Mouse (Mus musculus) MEL (cell line): Measurements from ENCODE around the gene Pafah2. TPM values are rescaled to one million over a fixed set of nuclear protein-coding genes. Genes with fewer than 3 reads are reported as not detected.

Experiments used
- DNase-seq: peaks from one replicate; pipeline ENCODE4 v3.0.0; 2011; ENCODE audit warnings: low read depth, low spot score
- H3K27ac ChIP-seq: 2 replicates; pipeline ENCODE4 v1.5.1; 2012; ENCODE audit warnings: low read depth, mild to moderate bottlenecking, control low read depth, low read length, moderate library complexity; ENCODE audit not compliant: control insufficient read depth
- H3K27me3 ChIP-seq, 2 experiments: fragments of 150-350 bp in 1 of 2; sonication (generic) in 1 of 2; 2 replicates each; pipeline ENCODE4 v1.6.1; 2012; ENCODE audit warnings: low read length in 2 of 2, mild to moderate bottlenecking in 2 of 2, improper control_type of control experiment in 1 of 2, moderate library complexity in 1 of 2; ENCODE audit not compliant: insufficient read depth in 2 of 2, control insufficient read depth in 1 of 2
- H3K36me3 ChIP-seq, 2 experiments: 2 replicates each; pipeline ENCODE4 v1.6.1; 2012 to 2014; ENCODE audit warnings: low read length in 2 of 2, improper control_type of control experiment in 1 of 2, inconsistent platforms in 1 of 2, mild to moderate bottlenecking in 1 of 2; ENCODE audit not compliant: insufficient read depth in 2 of 2, control insufficient read depth in 1 of 2
- H3K4me1 ChIP-seq, 2 experiments: fragments of 150-350 bp in 1 of 2; sonication (generic) in 1 of 2; 2 replicates each; pipeline ENCODE4 v1.6.1; 2012; ENCODE audit warnings: low read length in 2 of 2, improper control_type of control experiment in 1 of 2, mild to moderate bottlenecking in 1 of 2; ENCODE audit not compliant: insufficient read depth in 2 of 2, control insufficient read depth in 1 of 2
- H3K4me3 ChIP-seq, 2 experiments: fragments of 150-350 bp in 1 of 2; sonication (generic) in 1 of 2; 2 replicates each; pipeline ENCODE4 v1.5.1; 2012; ENCODE audit warnings: low read depth in 2 of 2, low read length in 2 of 2, mild to moderate bottlenecking in 2 of 2, moderate library complexity in 2 of 2, control low read depth in 1 of 2, improper control_type of control experiment in 1 of 2; ENCODE audit not compliant: control insufficient read depth in 1 of 2, insufficient read depth in 1 of 2
- H3K79me2 ChIP-seq: 2 replicates; pipeline ENCODE4 v1.6.1; 2012; ENCODE audit warnings: mild to moderate bottlenecking, low read length, moderate library complexity; ENCODE audit not compliant: control insufficient read depth, poor library complexity, insufficient read depth
- H3K9ac ChIP-seq: 2 replicates; pipeline ENCODE4 v1.6.1; 2012; ENCODE audit warnings: low read depth, mild to moderate bottlenecking, control low read depth, low read length, moderate library complexity; ENCODE audit not compliant: control insufficient read depth, poor library complexity, severe bottlenecking
- H3K9me3 ChIP-seq: fragments of 150-350 bp; sonication (generic); replicated peaks from 2 replicates; pipeline ENCODE4 v1.6.1; 2012; ENCODE audit warnings: mild to moderate bottlenecking, low read length, improper control_type of control experiment, moderate library complexity; ENCODE audit not compliant: insufficient read depth
- BHLHE40 ChIP-seq: IDR thresholded peaks from 2 replicates; pipeline ENCODE4 v1.6.1; 2012; ENCODE audit warnings: low read depth, mild to moderate bottlenecking, inconsistent platforms, low read length, improper control_type of control experiment, borderline replicate concordance
- CHD1 ChIP-seq: IDR thresholded peaks from 2 replicates; pipeline ENCODE4 v1.6.1; 2012; ENCODE audit warnings: low read depth, mild to moderate bottlenecking, inconsistent platforms, low read length, improper control_type of control experiment
- CTCF ChIP-seq, 3 experiments: IDR thresholded peaks in 2 of 3; conservative IDR thresholded peaks in 1 of 3; 2 replicates each; pipeline ENCODE4 v1.5.1; 2011 to 2012; ENCODE audit warnings: low read length in 3 of 3, low read depth in 2 of 3, mild to moderate bottlenecking in 2 of 3, improper control_type of control experiment in 1 of 3, inconsistent platforms in 1 of 3, mixed read lengths in 1 of 3, moderate library complexity in 1 of 3; ENCODE audit not compliant: control insufficient read depth in 1 of 3, insufficient read depth in 1 of 3, poor library complexity in 1 of 3, severe bottlenecking in 1 of 3
- E2F4 ChIP-seq: IDR thresholded peaks from 2 replicates; pipeline ENCODE4 v1.6.1; 2011; ENCODE audit warnings: low read depth, low read length, improper control_type of control experiment, borderline replicate concordance
- ELF1 ChIP-seq: IDR thresholded peaks from 2 replicates; pipeline ENCODE4 v1.6.1; 2014; ENCODE audit warnings: low read depth, mild to moderate bottlenecking, inconsistent platforms, low read length, improper control_type of control experiment, moderate library complexity
- EP300 ChIP-seq, 2 experiments: IDR thresholded peaks; 2 replicates each; pipeline ENCODE4 v1.6.1; 2011; ENCODE audit warnings: improper control_type of control experiment in 2 of 2, low read length in 2 of 2, low read depth in 1 of 2, mild to moderate bottlenecking in 1 of 2
- ETS1 ChIP-seq: IDR thresholded peaks from 2 replicates; pipeline ENCODE4 v1.6.1; 2012; ENCODE audit warnings: low read depth, mild to moderate bottlenecking, inconsistent platforms, low read length, improper control_type of control experiment, moderate library complexity
- GABPA ChIP-seq: IDR thresholded peaks from 2 replicates; pipeline ENCODE4 v1.6.1; 2012; ENCODE audit warnings: low read depth, mild to moderate bottlenecking, inconsistent platforms, low read length, improper control_type of control experiment, moderate library complexity
- GATA1 ChIP-seq: IDR thresholded peaks from 2 replicates; pipeline ENCODE4 v1.6.1; 2011; ENCODE audit warnings: low read depth, low read length, improper control_type of control experiment
- KAT2A ChIP-seq: conservative IDR thresholded peaks from 2 replicates; pipeline ENCODE4 v1.6.1; 2012; ENCODE audit warnings: low read depth, low read length, improper control_type of control experiment, inconsistent platforms
- MAX ChIP-seq: IDR thresholded peaks from 2 replicates; pipeline ENCODE4 v1.6.1; 2011; ENCODE audit warnings: low read length, improper control_type of control experiment
- MAZ ChIP-seq: IDR thresholded peaks from 2 replicates; pipeline ENCODE4 v1.6.1; 2012; ENCODE audit warnings: low read depth, mild to moderate bottlenecking, inconsistent platforms, low read length, improper control_type of control experiment
- MEF2A ChIP-seq: IDR thresholded peaks from 2 replicates; pipeline ENCODE4 v1.6.1; 2014; ENCODE audit warnings: low read depth, mild to moderate bottlenecking, inconsistent platforms, low read length, improper control_type of control experiment; ENCODE audit not compliant: poor library complexity, insufficient replicate concordance, severe bottlenecking; ENCODE audit errors: extremely low read depth
- MXI1 ChIP-seq: IDR thresholded peaks from 2 replicates; pipeline ENCODE4 v1.6.1; 2011; ENCODE audit warnings: mild to moderate bottlenecking, low read depth, low read length, improper control_type of control experiment
- NRF1 ChIP-seq: IDR thresholded peaks from 2 replicates; pipeline ENCODE4 v1.6.1; 2014; ENCODE audit warnings: low read depth, mild to moderate bottlenecking, inconsistent platforms, low read length, improper control_type of control experiment, moderate library complexity; ENCODE audit not compliant: poor library complexity, insufficient read depth, severe bottlenecking
- POLR2A ChIP-seq, 2 experiments: IDR thresholded peaks; 2 replicates each; pipeline ENCODE4 v1.6.1; 2011 to 2012; ENCODE audit warnings: low read length in 2 of 2, mild to moderate bottlenecking in 2 of 2, control low read depth in 1 of 2, improper control_type of control experiment in 1 of 2, low read depth in 1 of 2, moderate library complexity in 1 of 2; ENCODE audit not compliant: control insufficient read depth in 1 of 2, insufficient read depth in 1 of 2, poor library complexity in 1 of 2
- RCOR1 ChIP-seq: IDR thresholded peaks from 2 replicates; pipeline ENCODE4 v1.6.1; 2012; ENCODE audit warnings: low read depth, mild to moderate bottlenecking, inconsistent platforms, low read length, improper control_type of control experiment
- TAL1 ChIP-seq: IDR thresholded peaks from 2 replicates; pipeline ENCODE4 v1.6.1; 2012; ENCODE audit warnings: mild to moderate bottlenecking, inconsistent platforms, low read length, moderate library complexity, mixed read lengths
- TCF12 ChIP-seq: IDR thresholded peaks from 2 replicates; pipeline ENCODE4 v1.6.1; 2014; ENCODE audit warnings: low read depth, mild to moderate bottlenecking, inconsistent platforms, low read length, improper control_type of control experiment, moderate library complexity
- UBTF ChIP-seq: IDR thresholded peaks from 2 replicates; pipeline ENCODE4 v1.6.1; 2012; ENCODE audit warnings: low read depth, mild to moderate bottlenecking, inconsistent platforms, low read length, improper control_type of control experiment, moderate library complexity, borderline replicate concordance; ENCODE audit not compliant: insufficient read depth
- USF1 ChIP-seq: IDR thresholded peaks from 2 replicates; pipeline ENCODE4 v1.6.1; 2014; ENCODE audit warnings: low read depth, mild to moderate bottlenecking, inconsistent platforms, low read length, improper control_type of control experiment, moderate library complexity
- USF2 ChIP-seq, 2 experiments: IDR thresholded peaks; 2 replicates each; pipeline ENCODE4 v1.6.1; 2011 to 2012; ENCODE audit warnings: improper control_type of control experiment in 2 of 2, low read length in 2 of 2, borderline replicate concordance in 1 of 2, inconsistent platforms in 1 of 2, low read depth in 1 of 2, mild to moderate bottlenecking in 1 of 2; ENCODE audit not compliant: insufficient read depth in 1 of 2
- ZKSCAN1 ChIP-seq: IDR thresholded peaks from 2 replicates; pipeline ENCODE4 v1.6.1; 2012; ENCODE audit warnings: low read depth, mild to moderate bottlenecking, inconsistent platforms, low read length, improper control_type of control experiment, moderate library complexity
- ZNF384 ChIP-seq: IDR thresholded peaks from 2 replicates; pipeline ENCODE4 v1.6.1; 2012; ENCODE audit warnings: low read depth, mild to moderate bottlenecking, inconsistent platforms, low read length, improper control_type of control experiment
- polyA plus RNA-seq, 2 experiments: library from polyadenylated mRNA; stranded (reverse) in 1 of 2; unstranded in 1 of 2; fragments of >175 nt in 1 of 2; fragments of >200 nt in 1 of 2; gene quantifications; 2 replicates each; pipeline versions ENCODE4 v1.2.1 to v1.2.4; 2012; ENCODE audit warnings: low replicate concordance in 2 of 2, low read depth in 1 of 2; ENCODE audit not compliant: insufficient read length in 2 of 2, insufficient read depth in 1 of 2, missing spikeins in 1 of 2
- total RNA-seq: library from RNA; depleted of rRNA; stranded (reverse); fragments of 300-350 nt; gene quantifications from 2 replicates; pipeline ENCODE4 v1.2.3, GENCODE M21; 2012

Gene Pafah2
- total and polyA plus RNA-seq, 3 experiments = 6.0 to 10.6 TPM; not detected in 1

- no peak for DNase-seq
- Histone ChIP-seq H3K27me3 (no peaks in the 10 kb centered on the region), H3K4me1 (peaks cover 0 to 2% of the 10 kb centered on the region in 2 experiments; a peak in 1 of 4 replicates)
These were observed 34.9 kb upstream of the Pafah2 start for GRCm38 (mm10) chr4:134361215-134361614.

GRCm38 (mm10) chr4:134362124-134362523, 34.0 kb upstream of the Pafah2 start:
- Histone ChIP-seq H3K9ac (no peak overlapping the region), H3K4me3 (no peak overlapping the region), H3K27me3 (no peaks in the 10 kb centered on the region), H3K9me3 (no peaks in the 10 kb centered on the region), H3K36me3 (no peaks in the 10 kb centered on the region), H3K79me2 (no peaks in the 10 kb centered on the region), H3K4me1 (no peaks in the 10 kb centered on the region), H3K27ac (no peak overlapping the region)
- no peak for DNase-seq
- TF ChIP-seq ETS1 (no peak), TCF12 (no peak), MAZ (no peak), POLR2A (IDR thresholded peaks at IDR 0.05; ENCODE audit: control insufficient read depth in 1 of 2, insufficient read depth in 1 of 2, low read depth in 1 of 2, low read length in 2 of 2, poor library complexity in 1 of 2) (no peak), USF1 (no peak), ELF1 (no peak), MEF2A (no peak)

More at GRCm38 (mm10) chr4:134361215-134361614, 34.9 kb upstream of the Pafah2 start:
- H3K36me3 ChIP-seq = no peaks in the 10 kb centered on the region
- H3K79me2 ChIP-seq = no peaks in the 10 kb centered on the region
- no peaks in the 10 kb centered on the region for H3K9me3 ChIP-seq
- no peak overlapping the region for H3K9ac ChIP-seq
- TF ChIP-seq CTCF (IDR thresholded peaks at IDR 0.05 in 2 of 3, conservative IDR thresholded peaks at IDR 0.05 in 1 of 3; ENCODE audit: control insufficient read depth in 1 of 3, insufficient read depth in 1 of 3, low read depth in 2 of 3, low read length in 3 of 3, poor library complexity in 1 of 3, severe bottlenecking in 1 of 3) = no peak
- TF ChIP-seq BHLHE40 = no peak
- no peak for TF ChIP-seq MAZ
- no peak for TF ChIP-seq KAT2A
- no peak for TF ChIP-seq CHD1
- no peak for TF ChIP-seq MAX
- no peak for TF ChIP-seq RCOR1
- no peak for TF ChIP-seq ZKSCAN1
- TF ChIP-seq UBTF = no peak
- TF ChIP-seq GABPA = no peak
- no peak for TF ChIP-seq E2F4
- TF ChIP-seq TAL1 = no peak
- TF ChIP-seq MXI1 = no peak
- TF ChIP-seq ELF1 = no peak
- no peak for TF ChIP-seq ZNF384
- no peak for TF ChIP-seq NRF1
- TF ChIP-seq EP300 (IDR thresholded peaks at IDR 0.05; ENCODE audit: low read depth in 1 of 2, low read length in 2 of 2) = no peak
- TF ChIP-seq GATA1 = no peak
- no peak for TF ChIP-seq USF2 (IDR thresholded peaks at IDR 0.05; ENCODE audit: borderline replicate concordance in 1 of 2, insufficient read depth in 1 of 2, low read depth in 1 of 2, low read length in 2 of 2)
- H3K4me3 ChIP-seq = no peak overlapping the region
- no peak overlapping the region for H3K27ac ChIP-seq
